Mouse (Mus musculus): ENCODE measurements around the gene Foxp4.

DNA sequence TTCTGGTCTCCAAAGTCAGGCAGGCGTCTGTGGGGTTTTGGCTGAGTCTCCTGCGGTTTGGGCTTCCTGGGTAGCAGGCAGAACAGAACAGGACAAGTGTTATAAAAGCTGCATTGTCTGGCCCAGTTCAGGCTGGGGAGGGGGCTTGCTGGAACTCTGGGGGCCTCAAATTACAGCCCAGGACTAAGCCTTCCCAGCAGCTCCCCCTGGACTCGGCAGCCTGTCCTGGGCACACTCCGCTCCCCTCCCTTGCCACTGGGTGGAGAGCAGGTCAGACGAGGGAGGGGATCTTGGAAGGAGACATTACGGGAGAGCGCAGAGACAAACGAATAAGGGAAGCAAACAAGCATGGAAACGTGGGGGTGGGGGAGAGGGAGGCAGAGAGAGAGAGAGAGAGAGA is 93.3 kb downstream of the Foxp4 start:
- no peak for TF ChIP-seq POLR2A (IDR thresholded peaks at IDR 0.05; ENCODE audit: control insufficient read depth, extremely low read depth, insufficient read depth, low read length, poor library complexity)
- no peak for TF ChIP-seq CTCF (IDR thresholded peaks at IDR 0.05; ENCODE audit: borderline replicate concordance, control insufficient read depth, extremely low read depth, insufficient read depth, low read length, poor library complexity)
